Mouse (Mus musculus) lung, postnatal 0 days (tissue): Measurements from ENCODE around the gene Sccpdh. TPM values are rescaled to one million over a fixed set of nuclear protein-coding genes. Genes with fewer than 3 reads are reported as not detected.
A peak's percentile ranks its signal among the peaks of the same experiment; 100 is the strongest.

Experiments used
- ATAC-seq: fragments of 200-750 bp; cut with Nextera tagmentation; 2 replicates; pipeline ENCODE4 v1.8.0; 2017; ENCODE audit warnings: moderate library complexity
- DNase-seq: peaks from one replicate; pipeline ENCODE4 v3.0.0-alpha.2; 2016; ENCODE audit warnings: low spot score
- H3K27ac ChIP-seq: fragments of 300-500 bp; sonication (generic); 2 replicates; pipeline ENCODE4 v1.5.1; 2014; ENCODE audit warnings: antibody characterized with exemption, mild to moderate bottlenecking, low read length, mixed read lengths
- H3K27me3 ChIP-seq: fragments of 300-500 bp; sonication (generic); replicated peaks from 2 replicates; pipeline ENCODE4 v1.6.1; 2014; ENCODE audit warnings: low read length, mixed read lengths; ENCODE audit not compliant: insufficient read depth
- H3K36me3 ChIP-seq: fragments of 300-500 bp; sonication (generic); 2 replicates; pipeline ENCODE4 v1.6.1; 2014; ENCODE audit warnings: low read length, mixed read lengths; ENCODE audit not compliant: insufficient read depth
- H3K4me1 ChIP-seq: fragments of 300-500 bp; sonication (generic); 2 replicates; pipeline ENCODE4 v1.6.1; 2014; ENCODE audit warnings: antibody characterized with exemption, low read depth, low read length, mixed read lengths; ENCODE audit not compliant: insufficient read depth
- H3K4me2 ChIP-seq: fragments of 300-500 bp; sonication (generic); replicated peaks from 2 replicates; pipeline ENCODE4 v1.6.1; 2014; ENCODE audit warnings: low read depth, mild to moderate bottlenecking, low read length, moderate library complexity, mixed read lengths
- H3K4me3 ChIP-seq: fragments of 300-500 bp; sonication (generic); 2 replicates; pipeline ENCODE4 v1.5.1; 2014; ENCODE audit warnings: low read depth, low read length
- H3K9ac ChIP-seq: fragments of 300-500 bp; sonication (generic); replicated peaks from 2 replicates; pipeline ENCODE4 v1.6.1; 2014; ENCODE audit warnings: low read depth, mild to moderate bottlenecking
- H3K9me3 ChIP-seq: fragments of 300-500 bp; sonication (generic); 2 replicates; pipeline ENCODE4 v1.6.1; 2016; ENCODE audit warnings: low read length, mixed read lengths
- CTCF ChIP-seq: IDR thresholded peaks from 2 replicates; pipeline ENCODE4 v1.5.1; 2016; ENCODE audit warnings: antibody characterized with exemption, mild to moderate bottlenecking
- EP300 ChIP-seq: IDR thresholded peaks from 2 replicates; pipeline ENCODE4 v1.6.1; 2016; ENCODE audit warnings: antibody characterized with exemption, mild to moderate bottlenecking, control low read depth
- WGBS: fragments of 180-500 bp; shearing (Covaris S2); extraction: QIAGEN DNeasy Blood & Tissue Kit; methylation state at CpG from one replicate; pipeline ENCODE4 v1.1.7; 2014; 5-methylcytosine and 5-hydroxymethylcytosine counted together
- polyA plus RNA-seq: library from polyadenylated mRNA; unstranded; fragments of >200 nt; fragmentation: Nextera tagmentation; extraction: Ambion mirVana; gene quantifications from 2 replicates; pipeline ENCODE4 v1.2.1, GENCODE M21; 2015

Sccpdh gene
- 52.8 and 54.1 TPM in 2 replicates for polyA plus RNA-seq

GRCm38 (mm10) chr1:179668013-179668805 is at the start of gene Sccpdh:
Gene Sccpdh, plus strand, starts transcription at chr1:179668210.
- WGBS: under 1% methylated on average over 73 of the region's 84 CpGs
- DNase-seq (peak; percentile 92), ATAC-seq (peak; percentile 97)
- Histone ChIP-seq H3K27ac (peak within 1 kb of the TSS; percentile 73), H3K9me3 (no peaks in the 10 kb centered on the region), H3K27me3 (no peaks in the 10 kb centered on the region), H3K4me3 (peak within 1 kb of the TSS; percentile 84), H3K4me1 (no peaks in the 10 kb centered on the region), H3K4me2 (peak within 1 kb of the TSS; percentile 89), H3K36me3 (no peaks in the 10 kb centered on the region), H3K9ac (peak within 1 kb of the TSS; percentile 79)
- TF ChIP-seq EP300 (no peak), CTCF (no peak)

GRCm38 (mm10) chr1:179622665-179623064 is 45.3 kb upstream of the Sccpdh start:
- peaks cover 21% of the 10 kb centered on the region; the same call in 1 of the 2 replicates for H3K36me3 ChIP-seq
- no peak overlapping the region for H3K4me3 ChIP-seq
- TF ChIP-seq EP300 (no peak), CTCF (no peak)
- ATAC-seq (no peak), DNase-seq (no peak)
- no peaks in the 10 kb centered on the region for H3K27me3 ChIP-seq
- H3K27ac ChIP-seq: no peak overlapping the region
- H3K4me2 ChIP-seq: no peak overlapping the region
- H3K4me1 ChIP-seq: no peaks in the 10 kb centered on the region
- WGBS: 93% methylated on average over 12 of the region's 12 CpGs
- no peak overlapping the region for H3K9ac ChIP-seq
- H3K9me3 ChIP-seq: no peaks in the 10 kb centered on the region

- 59% methylated on average over 4 of the region's 4 CpGs for whole genome bisulfite sequencing
- no peak overlapping the region for H3K4me2 ChIP-seq
- ATAC-seq: no peak
- H3K27ac ChIP-seq: no peak overlapping the region
- DNase-seq: peak; percentile 32
- peaks cover 21% of the 10 kb centered on the region; the same call in 1 of the 2 replicates for H3K36me3 ChIP-seq
- H3K4me3 ChIP-seq: no peak overlapping the region
- TF ChIP-seq CTCF: peak; percentile 74
- no peak for TF ChIP-seq EP300
- no peaks in the 10 kb centered on the region for H3K4me1 ChIP-seq
- H3K9me3 ChIP-seq: no peaks in the 10 kb centered on the region
- no peaks in the 10 kb centered on the region for H3K27me3 ChIP-seq
- no peak overlapping the region for H3K9ac ChIP-seq
Observed at GRCm38 (mm10) chr1:179623657-179624056, 44.4 kb upstream of the Sccpdh start.

- Histone ChIP-seq H3K9ac (no peak overlapping the region), H3K9me3 (no peaks in the 10 kb centered on the region), H3K27me3 (no peaks in the 10 kb centered on the region), H3K4me1 (no peaks in the 10 kb centered on the region), H3K4me3 (no peak overlapping the region), H3K36me3 (peaks cover 20% of the 10 kb centered on the region; the same call in 1 of the 2 replicates), H3K4me2 (no peak overlapping the region), H3K27ac (no peak overlapping the region)
- WGBS: 66% methylated on average over 4 of the region's 4 CpGs
- ATAC-seq (no peak), DNase-seq (peak; percentile 40)
- TF ChIP-seq EP300 (no peak), CTCF (peak; percentile 79)
Observed at GRCm38 (mm10) chr1:179624354-179624753, 43.7 kb upstream of the Sccpdh start.

- no peak overlapping the region for H3K4me3 ChIP-seq
- H3K36me3 ChIP-seq: peaks cover 17% of the 10 kb centered on the region; the same call in 1 of the 2 replicates
- H3K4me2 ChIP-seq: no peak overlapping the region
- H3K4me1 ChIP-seq: no peaks in the 10 kb centered on the region
- DNase-seq (no peak), ATAC-seq (no peak)
- H3K27me3 ChIP-seq: no peaks in the 10 kb centered on the region
- WGBS: 83% methylated on average over 4 of the region's 4 CpGs
- no peak overlapping the region for H3K9ac ChIP-seq
- TF ChIP-seq CTCF: no peak
- TF ChIP-seq EP300: no peak
- no peak overlapping the region for H3K27ac ChIP-seq
- no peaks in the 10 kb centered on the region for H3K9me3 ChIP-seq
Observed at GRCm38 (mm10) chr1:179627855-179628254, 40.2 kb upstream of the Sccpdh start.

GRCm38 (mm10) chr1:179628438-179629106 is 39.4 kb upstream of the Sccpdh start:
- Histone ChIP-seq H3K4me3 (no peak overlapping the region), H3K4me2 (no peak overlapping the region), H3K9me3 (no peaks in the 10 kb centered on the region), H3K27ac (no peak overlapping the region), H3K4me1 (no peaks in the 10 kb centered on the region), H3K36me3 (peaks cover 17% of the 10 kb centered on the region; the same call in 1 of the 2 replicates), H3K9ac (no peak overlapping the region), H3K27me3 (no peaks in the 10 kb centered on the region)
- DNase-seq (no peak), ATAC-seq (no peak)
- TF ChIP-seq EP300 (no peak), CTCF (no peak)
- 47% methylated on average over 8 of the region's 8 CpGs for WGBS
